Mouse (Mus musculus) intestine, postnatal 0 days (tissue): ENCODE measurements around the gene Zfp526. TPM values are rescaled to one million over a fixed set of nuclear protein-coding genes. Genes with fewer than 3 reads are reported as not detected.

Experiments
- ATAC-seq: fragments of 200-750 bp; cut with Nextera tagmentation; 2 replicates; pipeline ENCODE4 v1.8.0; 2017; ENCODE audit warnings: mild to moderate bottlenecking, moderate TSS enrichment, moderate library complexity
- H3K27ac ChIP-seq: fragments of 300-500 bp; sonication (generic); 2 replicates; pipeline ENCODE4 v1.5.1; 2014; ENCODE audit warnings: mild to moderate bottlenecking, low read depth, low read length, moderate library complexity
- H3K27me3 ChIP-seq: fragments of 300-500 bp; sonication (generic); replicated peaks from 2 replicates; pipeline ENCODE4 v1.6.1; 2014; ENCODE audit warnings: low read length, mixed read lengths; ENCODE audit not compliant: control insufficient read depth, insufficient read depth
- H3K36me3 ChIP-seq: fragments of 300-500 bp; sonication (generic); 2 replicates; pipeline ENCODE4 v1.6.1; 2014; ENCODE audit warnings: mild to moderate bottlenecking, moderate library complexity; ENCODE audit not compliant: control insufficient read depth, insufficient read depth
- H3K4me1 ChIP-seq: fragments of 300-500 bp; sonication (generic); replicated peaks from 2 replicates; pipeline ENCODE4 v1.6.1; 2014; ENCODE audit warnings: antibody characterized with exemption, low read length, mixed read lengths; ENCODE audit not compliant: control insufficient read depth, insufficient read depth
- H3K4me2 ChIP-seq: fragments of 300-500 bp; sonication (generic); replicated peaks from 2 replicates; pipeline ENCODE4 v1.6.1; 2014; ENCODE audit warnings: low read depth, mild to moderate bottlenecking, moderate library complexity
- H3K4me3 ChIP-seq: fragments of 300-500 bp; sonication (generic); 2 replicates; pipeline ENCODE4 v1.5.1; 2014; ENCODE audit warnings: low read depth, low read length
- H3K9ac ChIP-seq: fragments of 300-500 bp; sonication (generic); 2 replicates; pipeline ENCODE4 v1.6.1; 2014; ENCODE audit warnings: mild to moderate bottlenecking, low read depth, low read length
- H3K9me3 ChIP-seq: fragments of 300-500 bp; sonication (generic); 2 replicates; pipeline ENCODE4 v1.6.1; 2016; ENCODE audit warnings: mixed run types; ENCODE audit not compliant: control insufficient read depth
- CTCF ChIP-seq: sonication (generic); IDR thresholded peaks from 2 replicates; pipeline ENCODE4 v1.5.1; 2016; ENCODE audit warnings: low read depth, mild to moderate bottlenecking, control low read depth, antibody characterized with exemption, moderate library complexity
- WGBS: fragments of 180-500 bp; shearing (Covaris S2); extraction: QIAGEN DNeasy Blood & Tissue Kit; methylation state at CpG from one replicate; pipeline ENCODE4 v1.1.7; 2014; 5-methylcytosine and 5-hydroxymethylcytosine counted together
- polyA plus RNA-seq: library from polyadenylated mRNA; unstranded; fragments of >200 nt; fragmentation: Nextera tagmentation; extraction: Ambion mirVana; gene quantifications from 2 replicates; pipeline ENCODE4 v1.2.1, GENCODE M21; 2015

Gene Zfp526
- polyA plus RNA-seq, 1 experiment from 2014 or later, result 1.1 TPM

DNA sequence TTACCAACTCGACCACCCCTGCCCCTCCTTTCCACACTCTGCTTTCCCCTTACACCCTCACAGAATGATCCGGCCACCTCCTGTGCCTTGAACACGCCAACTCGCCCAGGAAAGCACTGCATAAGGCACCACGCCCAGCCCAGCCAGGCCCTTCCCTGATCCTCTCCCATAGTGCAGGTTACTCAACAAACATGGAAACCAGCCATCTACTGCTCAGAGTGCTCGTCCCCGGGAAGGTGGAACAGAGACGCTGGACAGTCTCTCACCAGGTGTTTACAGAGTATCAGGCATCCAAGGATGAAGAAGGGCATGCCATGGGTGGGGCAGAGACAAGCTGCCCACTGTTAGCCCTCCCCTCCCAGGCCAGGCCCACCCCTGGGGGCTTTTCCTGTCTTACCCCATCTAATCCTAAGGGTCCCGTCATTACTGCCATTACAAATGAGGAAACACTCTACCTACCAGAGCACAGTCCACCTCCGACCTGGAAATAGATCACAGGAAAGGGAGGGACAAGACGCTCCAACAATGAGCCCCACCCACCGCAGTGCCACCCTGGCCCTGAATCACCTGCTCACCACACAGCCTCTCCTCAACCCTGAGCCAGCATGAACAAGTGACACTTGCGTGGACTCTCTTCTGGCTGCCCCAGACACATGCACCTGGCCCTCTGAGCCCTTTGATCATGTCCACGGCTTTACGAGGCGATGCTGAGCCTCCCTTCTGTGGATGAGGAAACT lies 15.0 kb upstream of the Zfp526 start:
- Histone ChIP-seq H3K9me3 (no peaks in the 10 kb centered on the region), H3K9ac (no peak overlapping the region), H3K27me3 (no peaks in the 10 kb centered on the region), H3K4me3 (no peak overlapping the region), H3K4me1 (no peaks in the 10 kb centered on the region; the same call in 1 of the 2 replicates), H3K36me3 (peaks cover 60% of the 10 kb centered on the region; the same call in 1 of the 2 replicates), H3K4me2 (no peak overlapping the region), H3K27ac (peak overlapping the region; percentile 41; the same call in 1 of the 2 replicates)
- TF ChIP-seq CTCF, result no peak
- ATAC-seq, result peak; percentile 48
- WGBS, result 57% methylated on average over 16 of the region's 16 CpGs

DNA sequence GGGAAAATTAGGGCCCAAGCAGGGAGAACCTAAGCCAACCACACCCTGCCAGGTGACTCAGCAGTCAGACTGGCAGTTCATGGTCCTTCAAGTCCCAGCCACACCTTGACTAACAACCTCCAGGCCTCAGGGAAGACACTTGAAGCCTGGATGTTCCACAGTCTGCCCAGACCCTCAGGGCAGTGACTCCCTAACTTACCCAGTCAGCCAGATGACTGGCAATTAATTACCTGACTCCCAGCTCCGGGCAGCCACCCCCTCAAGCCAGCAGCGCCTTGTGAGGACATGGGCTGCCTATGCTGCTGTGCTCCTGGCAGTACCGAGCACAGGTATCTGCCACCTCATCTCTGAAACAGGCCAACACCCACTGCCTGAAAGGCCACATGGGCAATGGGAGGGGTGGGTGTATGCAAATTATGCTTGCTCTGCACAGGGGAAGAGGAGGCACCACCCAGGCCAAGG lies 12.0 kb upstream of the Zfp526 start:
- Histone ChIP-seq H3K9me3 (no peaks in the 10 kb centered on the region), H3K27ac (no peak overlapping the region), H3K4me2 (no peak overlapping the region), H3K9ac (no peak overlapping the region), H3K4me1 (no peaks in the 10 kb centered on the region; the same call in 1 of the 2 replicates), H3K27me3 (no peaks in the 10 kb centered on the region), H3K4me3 (no peak overlapping the region), H3K36me3 (peaks cover 47% of the 10 kb centered on the region; the same call in 1 of the 2 replicates)
- no peak for TF ChIP-seq CTCF
- ATAC-seq, result peak; percentile 60
- 37% methylated on average over 3 of the region's 3 CpGs for WGBS

DNA sequence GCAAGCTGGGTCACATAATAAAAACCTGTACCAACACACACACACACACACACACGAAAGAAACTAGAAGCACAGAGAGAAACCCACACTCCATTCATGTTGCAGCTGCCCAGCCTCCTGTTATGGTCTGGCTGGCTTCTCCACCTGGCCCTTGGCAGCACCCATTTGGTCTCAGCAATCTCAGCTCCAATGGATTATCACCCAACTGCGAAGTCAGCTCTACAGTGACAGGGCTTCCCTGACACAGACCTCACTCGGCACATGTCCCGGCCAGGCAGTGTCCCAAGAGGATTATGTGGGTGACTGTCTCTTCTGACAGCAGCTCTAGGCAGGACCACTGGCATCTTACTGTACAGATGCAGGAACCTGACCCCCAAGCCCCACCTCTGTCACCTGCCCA lies 10.7 kb upstream of the Zfp526 start:
- peaks cover 49% of the 10 kb centered on the region; the same call in 1 of the 2 replicates for H3K36me3 ChIP-seq
- 86% methylated on average over 4 of the region's 4 CpGs for WGBS
- no peaks in the 10 kb centered on the region; the same call in 1 of the 2 replicates for H3K4me1 ChIP-seq
- ATAC-seq, result no peak
- no peaks in the 10 kb centered on the region for H3K9me3 ChIP-seq
- H3K9ac ChIP-seq, result no peak overlapping the region
- H3K4me2 ChIP-seq, result no peak overlapping the region
- no peak overlapping the region for H3K27ac ChIP-seq
- H3K4me3 ChIP-seq, result no peak overlapping the region
- no peak for TF ChIP-seq CTCF
- no peaks in the 10 kb centered on the region for H3K27me3 ChIP-seq

DNA sequence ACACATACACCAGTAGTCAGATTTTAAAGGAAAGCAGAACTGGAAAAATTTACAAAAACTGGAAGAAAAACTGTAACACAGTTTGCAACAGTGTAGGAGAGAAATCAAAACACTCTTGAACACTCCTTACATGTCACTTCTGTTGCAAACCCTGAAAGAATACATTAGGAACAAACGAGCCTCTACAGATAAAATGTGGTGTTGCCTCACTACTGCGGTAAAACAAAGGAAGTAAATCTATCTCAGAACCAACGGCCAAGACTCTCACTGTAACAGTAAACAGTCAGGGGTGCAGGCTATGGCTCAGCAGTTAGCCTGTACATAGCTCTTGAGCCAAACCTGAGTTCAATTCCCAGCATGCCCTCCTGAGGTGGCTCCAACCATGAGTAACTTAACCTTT lies 8.1 kb upstream of the Zfp526 start:
- Histone ChIP-seq H3K9ac (no peak overlapping the region), H3K4me1 (peaks cover 2% of the 10 kb centered on the region; the same call in 1 of the 2 replicates), H3K27me3 (no peaks in the 10 kb centered on the region), H3K36me3 (peaks cover 36% of the 10 kb centered on the region; the same call in 1 of the 2 replicates), H3K9me3 (no peaks in the 10 kb centered on the region), H3K4me2 (no peak overlapping the region), H3K27ac (no peak overlapping the region), H3K4me3 (no peak overlapping the region)
- no peak for TF ChIP-seq CTCF
- ATAC-seq, result no peak
- 61% methylated on average over 3 of the region's 3 CpGs for WGBS

DNA sequence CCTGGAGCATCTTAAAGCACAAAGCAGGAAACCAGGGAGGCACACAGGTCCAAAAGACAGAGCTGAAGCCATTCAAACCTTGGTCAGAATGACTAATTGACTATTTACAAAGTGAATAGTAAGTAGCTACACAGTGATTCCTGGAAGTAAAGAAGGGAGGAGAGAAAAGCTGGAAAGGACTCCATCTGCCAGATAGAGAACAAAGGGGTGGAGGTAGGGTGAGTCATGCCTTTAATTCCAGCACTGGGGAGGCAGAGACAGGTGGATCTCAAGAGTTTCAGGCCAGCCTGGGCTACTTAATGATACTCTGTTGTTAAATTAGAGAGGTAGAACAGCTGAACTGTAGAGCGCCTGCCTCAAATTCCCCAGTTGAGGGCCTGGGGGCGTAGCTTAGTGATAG lies 7.1 kb upstream of the Zfp526 start:
- Histone ChIP-seq H3K27me3 (no peaks in the 10 kb centered on the region), H3K4me3 (no peak overlapping the region), H3K4me1 (peaks cover 2% of the 10 kb centered on the region; the same call in 1 of the 2 replicates), H3K4me2 (no peak overlapping the region), H3K27ac (no peak overlapping the region), H3K9ac (no peak overlapping the region), H3K36me3 (peaks cover 36% of the 10 kb centered on the region; the same call in 1 of the 2 replicates), H3K9me3 (no peaks in the 10 kb centered on the region)
- 95% methylated on average over 2 of the region's 2 CpGs for WGBS
- no peak for TF ChIP-seq CTCF
- ATAC-seq, result no peak

DNA sequence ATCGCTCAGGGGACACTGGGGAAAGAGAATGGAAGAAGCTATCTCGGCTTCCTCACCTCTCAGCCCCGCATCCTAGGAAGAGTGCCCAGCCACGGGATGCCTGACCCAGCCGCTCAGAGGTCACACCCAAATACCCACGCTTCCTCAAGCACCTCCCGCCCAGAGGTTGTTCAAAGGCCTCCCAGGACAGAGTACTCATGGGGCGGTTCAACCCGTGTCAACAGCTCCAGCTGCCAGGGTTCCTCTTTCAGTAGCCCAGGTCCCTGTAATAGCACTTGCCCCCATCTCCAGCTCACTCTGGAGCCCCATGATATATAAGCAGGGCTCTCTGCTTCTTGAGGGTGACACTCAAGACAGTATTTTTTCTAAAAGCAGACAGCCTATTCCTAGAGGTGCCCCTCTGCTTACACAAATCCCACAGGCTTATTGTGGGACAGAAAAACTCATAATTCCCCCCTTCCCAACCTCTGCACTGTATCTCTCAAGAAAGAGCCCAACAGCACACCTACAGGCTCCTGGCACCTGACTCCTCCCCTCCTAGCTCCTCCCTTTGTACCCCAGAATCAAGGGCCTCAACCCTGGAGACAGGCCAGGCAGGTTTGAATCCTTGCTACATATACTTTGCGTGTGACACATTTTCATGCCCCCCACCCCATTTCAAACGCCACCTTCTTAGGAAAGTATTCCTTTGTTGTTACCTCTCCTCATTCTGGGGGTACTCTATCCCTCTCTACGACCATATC lies 3.4 kb upstream of the Zfp526 start:
- Histone ChIP-seq H3K4me3 (peak overlapping the region; percentile 76), H3K36me3 (peaks cover 8% of the 10 kb centered on the region; the same call in 1 of the 2 replicates), H3K9ac (peak overlapping the region; percentile 74; the same call in 1 of the 2 replicates), H3K9me3 (no peaks in the 10 kb centered on the region), H3K4me1 (peaks cover 13% of the 10 kb centered on the region), H3K4me2 (peak overlapping the region; percentile 90), H3K27ac (peak overlapping the region; percentile 89), H3K27me3 (no peaks in the 10 kb centered on the region)
- WGBS, result 52% methylated on average over 12 of the region's 12 CpGs
- TF ChIP-seq CTCF, result no peak
- ATAC-seq, result no peak
